Mouse (Mus musculus) retina, postnatal 7 days (tissue): ENCODE measurements around the gene Rbfox1.

ENCODE experiments used
- DNase-seq: peaks from one replicate; pipeline ENCODE4 v3.0.0-alpha.2; 2012; ENCODE audit warnings: low read depth, low spot score

The Rbfox1 gene

DNA sequence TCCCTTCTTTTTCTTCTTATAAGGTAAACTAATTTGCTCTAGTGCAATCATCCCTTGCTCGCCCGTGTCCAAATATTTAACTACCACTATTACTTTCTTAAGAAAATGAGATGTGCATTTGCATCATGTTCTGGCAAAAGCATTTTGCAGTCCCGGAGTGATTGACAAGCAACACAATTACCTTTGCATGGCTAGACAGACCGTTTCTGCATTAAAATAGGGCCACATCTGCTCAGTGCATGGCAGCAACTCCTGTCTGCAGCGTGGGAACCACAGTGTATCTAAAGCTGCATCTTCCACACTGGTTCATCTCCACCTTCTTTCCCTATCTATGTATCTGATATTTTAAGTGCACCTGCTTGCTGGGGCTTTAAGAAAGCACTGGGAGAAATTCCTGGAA is 1473.9 kb downstream of the Rbfox1 start:
- no peak for DNase-seq

DNA sequence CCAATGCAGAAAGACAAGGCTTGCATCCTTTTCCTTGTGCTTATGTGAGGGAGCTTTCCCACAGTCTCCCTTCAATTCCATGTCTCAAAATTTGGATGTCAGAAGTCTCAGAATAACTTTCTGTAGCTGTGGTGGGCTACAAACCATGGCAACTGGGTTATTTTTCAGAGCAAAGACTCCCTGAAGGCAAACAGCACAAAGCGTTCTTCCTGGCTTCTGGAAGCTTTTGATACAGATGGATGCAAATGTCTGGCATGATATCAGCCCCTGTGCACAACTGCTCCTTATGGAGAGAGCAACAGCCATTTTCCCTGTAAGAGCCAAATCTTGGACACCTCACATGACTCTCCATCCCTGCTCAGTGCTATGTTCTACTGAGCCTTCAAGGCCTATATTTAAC is 1475.6 kb downstream of the Rbfox1 start:
- DNase-seq = no peak

DNA sequence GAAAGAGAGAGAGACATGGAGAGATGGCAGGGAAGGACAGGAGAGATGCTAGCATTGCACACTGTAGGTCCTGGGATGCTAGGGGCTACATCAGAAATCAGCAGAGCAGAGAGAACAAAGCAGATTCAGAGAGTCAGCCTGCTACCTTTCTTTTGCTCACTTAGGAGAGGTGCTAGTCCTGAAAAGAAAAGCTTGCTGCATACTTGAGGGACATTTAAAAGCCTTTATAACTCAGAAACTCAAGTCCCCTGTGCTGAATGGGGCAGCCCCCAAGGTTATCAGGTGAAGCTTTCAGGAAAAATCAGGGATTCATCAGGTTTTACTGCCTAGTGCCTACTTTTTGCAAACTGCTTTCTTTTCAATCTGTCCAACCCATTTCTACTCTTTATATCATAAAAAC is 1480.7 kb downstream of the Rbfox1 start:
- no peak for DNase-seq

DNA sequence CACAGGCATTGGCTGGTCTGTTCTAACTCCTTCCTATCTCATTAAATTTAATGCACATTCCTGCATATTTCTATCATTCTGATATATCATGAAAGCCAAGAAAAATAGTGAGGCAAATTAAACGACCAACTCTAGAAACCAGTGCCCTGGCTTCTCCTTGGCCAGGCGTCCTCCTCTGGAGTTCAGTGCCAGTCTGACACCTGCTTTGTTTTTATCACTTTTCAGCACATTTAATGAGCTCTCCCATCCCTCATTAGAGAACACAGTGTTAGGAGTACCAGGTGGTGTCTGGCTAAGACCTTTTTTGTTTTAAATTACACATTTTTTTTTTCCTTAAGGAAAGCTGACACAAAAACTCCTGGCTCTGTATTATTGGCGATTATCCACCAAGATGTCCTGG is 1489.0 kb downstream of the Rbfox1 start:
- no peak for DNase-seq

DNA sequence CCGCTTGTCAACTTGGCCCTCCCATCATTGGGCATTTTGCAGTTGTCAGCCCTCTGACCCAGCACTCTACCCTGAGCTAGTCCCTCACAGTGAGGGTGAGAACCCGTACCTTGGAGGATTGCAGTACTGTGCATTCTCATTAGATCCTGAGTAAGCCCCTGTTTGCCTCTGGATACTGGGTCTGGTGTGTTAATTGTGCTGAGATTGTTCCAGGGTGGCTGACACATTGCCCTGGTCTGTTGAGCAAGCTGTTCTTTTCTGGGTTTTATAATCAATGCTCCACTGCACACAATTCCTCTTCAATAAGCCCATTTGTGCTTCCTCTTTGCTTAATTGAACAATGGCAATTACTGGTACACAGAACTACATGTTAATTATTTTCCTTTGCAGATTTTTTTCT is 1489.5 kb downstream of the Rbfox1 start:
- DNase-seq = no peak

DNA sequence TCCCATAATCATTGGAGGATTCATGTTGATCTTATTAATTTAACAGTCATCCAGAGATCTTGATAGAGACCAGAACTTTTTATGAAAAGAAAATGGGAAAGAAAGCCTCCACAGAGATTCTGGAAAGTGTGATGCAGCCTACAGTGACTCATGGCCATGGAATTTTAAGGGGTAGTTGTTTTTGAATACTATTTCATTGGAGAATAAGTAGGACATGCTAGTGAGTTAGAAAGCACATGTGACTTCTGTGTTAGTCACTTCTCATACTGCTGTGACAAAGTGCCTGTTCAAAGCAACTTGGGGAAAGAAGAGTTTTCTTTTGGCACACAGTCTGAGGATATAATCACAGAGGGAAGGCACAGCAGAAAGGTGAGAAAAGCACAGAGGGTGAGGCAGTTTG is 1510.9 kb downstream of the Rbfox1 start:
- no peak for DNase-seq

DNA sequence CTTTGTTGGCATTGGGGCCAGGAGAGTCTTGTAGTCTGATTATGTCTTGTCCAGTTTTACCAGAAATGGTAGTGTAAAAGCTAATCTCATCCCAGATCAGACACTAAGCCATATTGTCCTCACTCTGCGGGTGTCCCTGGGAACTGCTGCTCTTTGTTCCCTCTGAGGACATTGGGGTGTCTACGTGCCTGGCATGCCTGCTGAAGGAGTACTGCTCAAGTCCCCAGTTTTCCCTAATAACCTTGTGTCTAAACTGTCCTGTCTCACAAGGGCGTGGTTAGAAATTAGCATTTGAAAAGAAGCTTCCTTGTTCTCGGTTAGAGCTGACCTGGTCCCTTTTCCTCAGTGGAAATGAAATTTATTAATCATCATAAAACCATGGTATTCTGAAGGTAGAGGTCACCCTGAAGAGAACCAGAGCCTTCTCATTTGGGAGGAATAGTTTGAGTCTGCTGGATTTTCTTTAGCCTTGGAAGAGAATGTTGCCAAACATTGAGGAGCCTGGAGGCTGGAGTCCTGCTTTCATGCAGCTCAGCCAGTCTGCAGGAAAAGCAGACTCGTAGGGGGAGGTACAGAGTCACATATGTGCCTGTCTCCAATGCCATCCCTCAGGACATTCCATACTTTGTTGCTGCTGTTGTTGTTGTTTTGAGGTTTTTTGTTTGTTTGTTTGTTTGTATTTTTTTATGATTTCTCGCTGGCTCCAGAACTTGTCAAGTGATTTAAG is 1519.8 kb downstream of the Rbfox1 start:
- DNase-seq = no peak

DNA sequence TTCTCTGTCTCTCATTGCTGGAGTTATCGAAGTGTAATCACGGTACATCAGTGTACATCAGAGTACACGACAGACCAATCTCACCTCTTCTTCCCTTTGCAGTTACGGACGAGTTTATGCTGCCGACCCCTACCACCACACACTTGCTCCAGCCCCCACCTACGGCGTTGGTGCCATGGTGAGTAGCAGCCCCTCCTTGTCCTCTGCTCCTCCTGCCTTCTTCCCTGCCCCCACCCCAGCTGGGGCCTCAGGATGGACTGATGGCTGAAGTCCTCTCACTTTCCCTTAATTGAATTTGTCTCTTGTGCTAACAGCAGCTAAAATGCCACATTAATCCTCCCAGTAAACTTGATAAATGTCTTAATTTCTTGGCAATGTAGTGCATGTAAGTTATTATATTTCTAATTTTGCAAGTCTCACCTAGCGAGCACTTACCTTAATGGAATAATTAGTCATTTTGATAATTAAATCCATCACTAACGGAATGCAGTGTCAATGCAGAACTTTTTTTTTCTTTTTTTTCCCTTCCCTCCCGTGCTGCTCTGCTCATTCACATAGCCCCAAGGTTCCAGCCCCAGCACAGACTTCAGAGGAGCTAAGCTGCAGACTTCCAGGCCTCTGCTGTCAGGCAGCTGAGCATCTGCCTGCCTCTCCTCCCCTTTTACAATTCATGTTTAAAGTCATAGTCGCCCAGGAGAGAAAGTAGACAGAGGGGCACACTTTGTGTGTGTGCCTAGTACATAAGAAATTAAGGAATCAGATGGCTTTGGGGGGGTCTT is 1522.9 kb downstream of the Rbfox1 start:
- DNase-seq = no peak

DNA sequence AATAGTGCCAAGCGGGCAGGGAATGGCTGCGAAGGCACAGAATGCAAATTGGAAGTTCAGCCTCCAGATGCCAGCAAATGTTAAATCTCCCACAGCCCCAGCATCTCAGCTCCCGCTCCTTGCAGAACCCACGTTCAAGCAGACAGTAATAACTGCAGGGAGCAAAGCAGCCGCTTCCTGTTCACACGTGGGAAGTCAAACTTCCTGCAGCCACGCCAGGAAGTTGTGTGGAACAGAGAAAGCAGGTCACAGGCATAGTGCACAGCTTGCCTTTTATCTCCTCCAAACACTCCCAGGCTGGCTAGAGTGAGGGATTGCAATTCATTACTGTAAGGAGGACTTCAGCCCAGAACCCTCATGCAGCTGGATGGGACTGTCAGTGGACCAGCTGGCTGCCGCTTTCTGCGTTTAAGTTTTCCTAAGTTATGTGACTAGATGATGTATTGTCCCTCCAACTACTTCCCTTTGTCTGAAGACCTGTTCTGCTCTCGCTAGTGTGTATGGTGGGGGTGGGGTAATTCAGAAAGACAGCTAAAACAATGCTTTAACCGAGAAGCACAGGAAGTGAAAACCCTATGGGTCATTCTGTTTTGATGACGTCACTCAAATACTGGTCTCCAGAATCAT is 1534.6 kb downstream of the Rbfox1 start:
- DNase-seq = no peak

DNA sequence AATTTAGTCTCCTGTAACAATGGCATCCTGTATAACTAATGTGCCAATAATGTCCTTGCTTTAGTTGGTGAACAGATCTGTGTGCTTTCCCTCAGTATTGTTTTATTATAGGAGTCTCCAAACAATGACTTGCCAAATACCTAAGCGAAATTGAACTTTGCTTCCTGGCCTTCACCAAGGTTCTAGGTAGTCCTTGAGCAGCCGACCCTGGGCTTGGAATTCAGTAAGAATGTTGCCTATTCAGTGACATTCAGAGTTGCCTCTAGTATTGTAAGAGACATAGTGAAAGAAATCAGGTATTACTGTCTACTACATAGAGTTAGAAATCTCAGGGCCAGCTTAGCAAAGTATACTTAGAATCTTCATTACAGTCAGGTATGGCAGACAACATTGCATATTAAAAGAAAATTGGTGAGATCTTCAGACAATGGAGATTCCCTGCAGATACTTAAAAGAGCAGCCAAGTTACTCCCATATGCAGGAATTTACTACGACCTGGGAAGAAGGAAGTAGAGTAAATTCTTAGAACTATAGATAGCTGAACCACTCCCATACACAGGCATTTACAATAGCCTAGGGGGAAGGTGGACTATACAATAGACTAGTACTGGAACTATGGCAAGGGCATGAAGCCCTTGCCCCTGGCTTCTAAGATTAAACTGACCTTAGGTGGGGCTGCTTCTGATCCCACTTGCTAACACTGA is 1540.4 kb downstream of the Rbfox1 start:
- DNase-seq = no peak

DNA sequence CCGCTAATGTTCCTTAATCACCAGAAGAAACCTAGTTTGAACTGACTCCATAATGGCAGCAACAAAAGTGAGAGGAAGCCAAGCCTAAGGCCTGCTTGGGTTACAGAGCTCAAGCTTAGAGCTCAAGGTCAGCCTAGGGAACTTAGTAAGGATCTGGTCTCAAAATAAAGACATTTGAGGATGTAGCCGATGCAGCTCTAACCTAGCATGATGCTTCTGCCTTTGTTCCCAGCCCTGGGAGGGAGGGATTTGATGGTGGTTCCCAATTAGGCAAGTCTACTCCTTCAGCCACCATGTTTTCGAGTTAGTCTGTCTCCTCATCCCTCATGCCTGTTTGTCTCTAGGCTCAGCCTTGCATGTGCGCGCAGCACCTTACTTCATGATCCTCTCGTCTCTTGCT is 1548.1 kb downstream of the Rbfox1 start:
- DNase-seq = no peak

DNA sequence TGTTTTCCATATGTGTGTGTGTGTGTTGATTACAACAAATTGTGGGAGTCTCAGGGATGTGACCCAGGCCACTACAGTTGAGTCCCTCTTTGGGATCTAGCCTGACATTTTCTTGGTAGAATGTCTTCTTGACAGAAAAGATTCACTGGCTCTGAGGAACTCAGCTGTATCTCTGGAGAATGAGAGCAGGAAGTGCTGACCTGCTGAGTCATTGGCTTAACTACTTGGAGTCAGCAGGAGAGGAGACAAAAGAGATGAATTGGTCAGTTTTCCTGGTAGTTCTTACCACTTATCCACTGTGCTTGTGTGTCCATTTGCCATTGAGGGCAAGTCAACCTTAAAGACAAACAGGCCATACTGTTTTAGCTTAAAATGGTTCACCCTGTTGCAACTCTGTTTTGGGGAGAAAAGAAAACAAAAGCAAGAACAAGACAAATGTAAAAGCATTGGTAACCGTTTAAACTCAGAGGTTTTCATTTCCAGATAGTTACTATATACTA is 1561.7 kb downstream of the Rbfox1 start:
- no peak for DNase-seq

DNA sequence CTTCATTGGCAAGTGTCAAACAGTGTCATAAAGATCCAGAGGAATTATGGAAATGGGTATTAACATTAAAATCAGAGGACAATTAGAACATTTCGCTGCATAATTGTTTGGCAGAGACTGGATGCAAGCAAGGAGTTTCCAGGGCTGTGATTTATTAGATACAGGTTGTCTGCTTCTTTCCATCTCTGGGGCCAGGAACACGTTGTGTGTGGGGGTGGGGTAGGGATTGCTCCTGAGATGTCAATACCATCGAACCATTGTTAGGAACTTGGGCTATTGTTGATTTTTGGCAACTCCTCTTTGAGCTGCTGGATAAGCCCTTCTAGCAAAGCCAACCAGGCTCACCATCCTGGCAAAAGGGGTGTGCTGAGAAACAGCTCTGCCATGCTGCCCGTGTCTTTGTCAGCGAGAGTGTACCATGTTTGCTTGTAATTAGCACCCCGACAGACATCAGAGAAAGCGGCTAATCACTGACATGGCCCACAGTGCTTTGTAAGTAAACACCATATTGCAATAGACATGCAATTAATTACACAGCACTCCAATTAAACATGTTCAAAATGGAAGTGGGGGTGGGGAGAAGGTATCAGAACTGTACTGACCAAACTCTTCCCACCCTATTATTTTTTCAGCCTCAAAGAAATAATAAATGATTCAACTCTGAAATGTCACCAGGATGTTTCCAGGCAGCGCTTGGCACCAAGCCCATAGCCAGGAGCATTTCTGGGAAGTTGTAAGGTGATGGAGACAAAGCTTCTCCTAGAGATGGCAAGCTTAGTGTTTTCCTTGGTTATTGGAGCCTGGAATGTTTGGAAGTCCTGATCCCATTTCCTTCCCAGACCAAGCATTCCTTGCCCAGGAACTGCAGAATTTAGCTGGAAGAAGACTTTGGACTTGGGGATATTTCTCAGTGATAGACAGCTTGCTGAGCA is 1562.8 kb downstream of the Rbfox1 start:
- DNase-seq = no peak

DNA sequence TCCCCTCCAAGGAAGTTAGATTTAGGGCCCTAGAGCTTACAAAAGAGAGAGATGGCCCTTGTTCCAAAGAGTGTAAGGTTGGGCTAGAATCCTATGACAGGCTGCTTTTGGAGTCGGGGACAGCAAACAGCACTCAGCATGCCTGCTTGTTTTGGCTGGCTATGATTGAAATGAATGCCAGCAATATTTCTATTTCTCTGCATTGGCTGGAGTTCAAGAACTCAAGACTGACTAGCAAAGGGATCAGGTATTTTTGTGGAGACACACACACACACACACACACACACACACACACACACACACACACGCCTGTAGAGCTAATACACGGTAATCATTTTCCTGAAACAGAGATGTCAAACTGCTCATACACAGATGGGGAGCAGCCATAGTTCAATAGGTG is 1566.0 kb downstream of the Rbfox1 start:
- DNase-seq = no peak

DNA sequence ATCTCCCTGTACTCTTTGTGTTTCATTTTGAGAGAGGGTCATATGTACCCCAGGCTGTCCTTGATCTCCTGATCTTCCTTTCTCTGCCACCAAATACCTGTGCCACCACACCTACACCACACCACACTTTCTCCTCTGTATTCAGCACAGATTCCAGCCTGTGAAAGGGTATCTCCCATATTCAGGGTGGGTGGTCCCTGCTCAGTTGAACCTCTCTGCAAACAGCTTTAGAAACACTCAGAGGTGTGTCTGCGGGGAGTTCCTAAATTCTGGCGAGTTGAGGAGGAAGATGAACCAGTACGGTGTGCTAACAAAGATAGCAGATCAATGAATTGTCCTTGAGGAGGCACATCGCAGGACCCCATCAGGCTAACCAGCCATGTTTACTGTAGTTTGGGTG is 1572.4 kb downstream of the Rbfox1 start:
- no peak for DNase-seq
